Mouse (Mus musculus) midbrain, embryonic 11.5 days (tissue): ENCODE measurements around the gene Atp13a3. TPM values are rescaled to one million over a fixed set of nuclear protein-coding genes. Genes with fewer than 3 reads are reported as not detected.

ENCODE experiments used
- ATAC-seq: fragments of 200-750 bp; cut with Nextera tagmentation; 2 replicates; pipeline ENCODE4 v1.8.0; 2017; ENCODE audit warnings: moderate TSS enrichment, moderate library complexity; ENCODE audit not compliant: low FRiP score
- DNase-seq: peaks from one replicate; pipeline ENCODE4 v3.0.0; 2015; ENCODE audit warnings: low spot score; ENCODE audit errors: missing footprints
- H3K27ac ChIP-seq: fragments of 300-500 bp; sonication (generic); 2 replicates; pipeline ENCODE4 v1.5.1; 2014; ENCODE audit warnings: low read depth, low read length
- H3K27me3 ChIP-seq: fragments of 300-500 bp; sonication (generic); 2 replicates; pipeline ENCODE4 v1.6.1; 2014; ENCODE audit warnings: mild to moderate bottlenecking, low read length, moderate library complexity, mixed read lengths; ENCODE audit not compliant: control insufficient read depth, insufficient read depth
- H3K36me3 ChIP-seq: fragments of 300-500 bp; sonication (generic); 2 replicates; pipeline ENCODE4 v1.6.1; 2014; ENCODE audit warnings: mild to moderate bottlenecking, low read length, moderate library complexity, mixed read lengths; ENCODE audit not compliant: control insufficient read depth, insufficient read depth
- H3K4me1 ChIP-seq: fragments of 300-500 bp; sonication (generic); 2 replicates; pipeline ENCODE4 v1.6.1; 2014; ENCODE audit warnings: low read length; ENCODE audit not compliant: control insufficient read depth, insufficient read depth
- H3K4me2 ChIP-seq: fragments of 300-500 bp; sonication (generic); 2 replicates; pipeline ENCODE4 v1.6.1; 2014; ENCODE audit warnings: mild to moderate bottlenecking, moderate library complexity
- H3K4me3 ChIP-seq: fragments of 300-500 bp; sonication (generic); 2 replicates; pipeline ENCODE4 v1.5.1; 2014; ENCODE audit warnings: low read depth, low read length
- H3K9ac ChIP-seq: fragments of 300-500 bp; sonication (generic); 2 replicates; pipeline ENCODE4 v1.6.1; 2014; ENCODE audit warnings: low read length
- H3K9me3 ChIP-seq: fragments of 300-500 bp; sonication (generic); 2 replicates; pipeline ENCODE4 v1.6.1; 2016; ENCODE audit warnings: low read length; ENCODE audit not compliant: control insufficient read depth
- WGBS: fragments of 180-500 bp; shearing (Covaris S2); extraction: QIAGEN DNeasy Blood & Tissue Kit; methylation state at CpG from one replicate; pipeline ENCODE4 v1.1.7; 2014; 5-methylcytosine and 5-hydroxymethylcytosine counted together
- polyA plus RNA-seq: library from polyadenylated mRNA; unstranded; fragments of >200 nt; fragmentation: Nextera tagmentation; extraction: Ambion mirVana; gene quantifications from 2 replicates; pipeline ENCODE4 v1.2.1, GENCODE M21; 2014

The Atp13a3 gene
- polyA plus RNA-seq, 1 experiment from 2014 or later: 11.0 TPM

- no peak for DNase-seq
- no peaks in the 10 kb centered on the region for H3K9me3 ChIP-seq
These were observed 101.5 kb downstream of the Atp13a3 start for GRCm38 (mm10) chr16:30304236-30304635.

GRCm38 (mm10) chr16:30303411-30303810, 102.4 kb downstream of the Atp13a3 start:
- H3K9me3 ChIP-seq: no peaks in the 10 kb centered on the region
- no peaks in the 10 kb centered on the region for H3K36me3 ChIP-seq
- H3K4me3 ChIP-seq: no peak overlapping the region
- 91% methylated on average over 2 of the region's 2 CpGs for WGBS
- H3K9ac ChIP-seq: no peak overlapping the region
- peaks cover 3% of the 10 kb centered on the region for H3K4me1 ChIP-seq
- DNase-seq (no peak), ATAC-seq (no peak)
- H3K27ac ChIP-seq: no peak overlapping the region
- H3K4me2 ChIP-seq: no peak overlapping the region
- H3K27me3 ChIP-seq: peaks cover 22% of the 10 kb centered on the region

More at GRCm38 (mm10) chr16:30304236-30304635, 101.5 kb downstream of the Atp13a3 start:
- Histone ChIP-seq H3K27ac (no peak overlapping the region), H3K4me2 (no peak overlapping the region), H3K4me3 (no peak overlapping the region), H3K27me3 (peaks cover 30% of the 10 kb centered on the region), H3K4me1 (peaks cover 12% of the 10 kb centered on the region), H3K9ac (no peak overlapping the region), H3K36me3 (no peaks in the 10 kb centered on the region)
- WGBS: 90% methylated on average over 5 of the region's 5 CpGs
- ATAC-seq: no peak

- Histone ChIP-seq H3K9ac (no peak overlapping the region), H3K4me3 (no peak overlapping the region), H3K4me1 (no peaks in the 10 kb centered on the region), H3K36me3 (no peaks in the 10 kb centered on the region), H3K9me3 (no peaks in the 10 kb centered on the region), H3K27ac (no peak overlapping the region), H3K27me3 (peaks cover 14% of the 10 kb centered on the region), H3K4me2 (no peak overlapping the region)
- ATAC-seq (no peak), DNase-seq (no peak)
- 73% methylated on average over 6 of the region's 6 CpGs for WGBS
These were observed 103.1 kb downstream of the Atp13a3 start for GRCm38 (mm10) chr16:30302686-30303085.

GRCm38 (mm10) chr16:30299711-30300277, 106.0 kb downstream of the Atp13a3 start:
- Histone ChIP-seq H3K27ac (no peak overlapping the region), H3K4me1 (no peaks in the 10 kb centered on the region), H3K9me3 (no peaks in the 10 kb centered on the region)

GRCm38 (mm10) chr16:30297450-30297849, 108.3 kb downstream of the Atp13a3 start:
- WGBS: 87% methylated on average over 7 of the region's 7 CpGs
- DNase-seq: no peak
- Histone ChIP-seq H3K4me1 (no peaks in the 10 kb centered on the region), H3K4me2 (no peak overlapping the region), H3K27me3 (no peaks in the 10 kb centered on the region), H3K9me3 (no peaks in the 10 kb centered on the region), H3K36me3 (no peaks in the 10 kb centered on the region), H3K4me3 (no peak overlapping the region), H3K27ac (no peak overlapping the region), H3K9ac (no peak overlapping the region)
- ATAC-seq: no peak

More at GRCm38 (mm10) chr16:30299711-30300277, 106.0 kb downstream of the Atp13a3 start:
- Histone ChIP-seq H3K4me3 (no peak overlapping the region), H3K36me3 (no peaks in the 10 kb centered on the region), H3K9ac (no peak overlapping the region), H3K4me2 (no peak overlapping the region), H3K27me3 (no peaks in the 10 kb centered on the region)
- DNase-seq: no peak
- ATAC-seq: no peak
- 78% methylated on average over 10 of the region's 10 CpGs for WGBS

- DNase-seq (no peak), ATAC-seq (no peak)
- Histone ChIP-seq H3K27ac (no peak overlapping the region), H3K36me3 (no peaks in the 10 kb centered on the region), H3K4me1 (no peaks in the 10 kb centered on the region), H3K9ac (no peak overlapping the region), H3K9me3 (no peaks in the 10 kb centered on the region), H3K4me3 (no peak overlapping the region), H3K27me3 (no peaks in the 10 kb centered on the region), H3K4me2 (no peak overlapping the region)
- 86% methylated on average over 11 of the region's 11 CpGs for WGBS
These were observed 109.0 kb downstream of the Atp13a3 start for GRCm38 (mm10) chr16:30296601-30297275.

GRCm38 (mm10) chr16:30295106-30295505, 110.7 kb downstream of the Atp13a3 start:
- no peaks in the 10 kb centered on the region for H3K36me3 ChIP-seq
- no peak overlapping the region for H3K9ac ChIP-seq

GRCm38 (mm10) chr16:30290436-30290835, 115.3 kb downstream of the Atp13a3 start:
- DNase-seq (no peak), ATAC-seq (no peak)

More at GRCm38 (mm10) chr16:30295106-30295505, 110.7 kb downstream of the Atp13a3 start:
- WGBS: 94% methylated on average over 7 of the region's 7 CpGs
- ATAC-seq: no peak
- no peak for DNase-seq
- no peak overlapping the region for H3K4me2 ChIP-seq
- H3K27me3 ChIP-seq: no peaks in the 10 kb centered on the region
- H3K4me1 ChIP-seq: 0 out of 2 replicates have a peak, but pooled peaks cover 2% of the 10 kb centered on the region
- H3K9me3 ChIP-seq: no peaks in the 10 kb centered on the region
- H3K27ac ChIP-seq: no peak overlapping the region
- no peak overlapping the region for H3K4me3 ChIP-seq

GRCm38 (mm10) chr16:30285701-30286100, 120.1 kb downstream of the Atp13a3 start:
- Histone ChIP-seq H3K4me3 (no peak overlapping the region), H3K27ac (no peak overlapping the region), H3K36me3 (no peaks in the 10 kb centered on the region), H3K9ac (no peak overlapping the region), H3K27me3 (peaks cover 27% of the 10 kb centered on the region), H3K4me2 (no peak overlapping the region), H3K4me1 (peaks cover 10% of the 10 kb centered on the region), H3K9me3 (no peaks in the 10 kb centered on the region)
- DNase-seq (no peak), ATAC-seq (no peak)
- 49% methylated on average over 4 of the region's 4 CpGs for WGBS

More at GRCm38 (mm10) chr16:30290436-30290835, 115.3 kb downstream of the Atp13a3 start:
- Histone ChIP-seq H3K9me3 (no peaks in the 10 kb centered on the region), H3K27me3 (no peaks in the 10 kb centered on the region), H3K36me3 (no peaks in the 10 kb centered on the region), H3K9ac (no peak overlapping the region), H3K4me1 (0 out of 2 replicates have a peak, but pooled peaks cover 2% of the 10 kb centered on the region), H3K27ac (no peak overlapping the region), H3K4me3 (no peak overlapping the region), H3K4me2 (no peak overlapping the region)
- WGBS: 81% methylated on average over 6 of the region's 6 CpGs
